ENCODE assay signal across 19 mouse cellular contexts in the genomic region with DNA sequence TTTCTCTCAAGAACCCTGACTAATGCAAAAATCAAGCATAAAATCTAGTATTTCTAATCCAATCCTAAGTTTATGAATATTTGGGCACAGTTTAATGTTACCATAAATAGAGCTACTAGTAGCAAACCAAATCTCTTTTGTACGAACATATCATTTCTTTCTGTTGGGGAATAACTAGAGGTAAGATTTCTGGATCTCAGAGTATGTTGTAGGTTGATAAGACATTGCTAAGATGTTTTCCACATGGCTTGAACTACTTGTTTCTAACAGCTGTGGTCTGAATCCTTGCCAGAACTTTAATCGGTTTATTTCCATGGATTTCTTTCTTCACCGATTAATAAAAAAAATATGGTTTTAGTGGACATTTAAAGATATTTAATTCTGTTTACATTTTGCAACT.
DNase-seq lines count a peak whose midpoint lies in the region; ATAC-seq and TF ChIP-seq lines count a peak whose summit lies in the region.
"Had no signal": no experiment of that assay in that cellular context is flagged by ENCODE, and none has a peak within 500 bp of the region (broad histone marks: within the 10 kb centered on the region; RNA-seq: fewer than 3 reads in every experiment).

No protein-coding gene starts in this region.

- no peaks in the 10 kb centered on the region for H3K36me3 ChIP-seq in limb, embryonic 14.5 days (ENCODE audit: control insufficient read depth, insufficient read depth, low read length)
- H3K36me3 ChIP-seq in limb, embryonic 10.5 days, result no peaks in the 10 kb centered on the region
- no peaks in the 10 kb centered on the region for H3K36me3 ChIP-seq in midbrain, postnatal 0 days (ENCODE audit: insufficient read depth, low read length)
- no peaks in the 10 kb centered on the region for H3K36me3 ChIP-seq in midbrain, embryonic 13.5 days
- H3K36me3 ChIP-seq: embryonic facial prominence, embryonic 13.5 days; forebrain, embryonic 15.5 days had no signal

- peak; percentile 11 for DNase-seq in limb, embryonic 14.5 days (ENCODE audit: low spot score)
- DNase-seq in limb, embryonic 10.5 days (ENCODE audit: low spot score), result no peak
- DNase-seq in midbrain, postnatal 0 days (ENCODE audit: low spot score), result peak; percentile 2
- DNase-seq in kidney, postnatal 36 days, result no peak
- DNase-seq: adrenal gland, adult 8-10 months; adrenal gland, postnatal 14 days; adrenal gland, postnatal 36 days; cerebellum, adult 11-12 months; cerebellum, adult 2 months; cerebellum, adult 9-10 months; cerebellum, postnatal 10 days; cerebellum, postnatal 25 days; forebrain, postnatal 0 days had no signal

- no peak overlapping the region for H3K4me2 ChIP-seq in limb, embryonic 14.5 days (replicated peaks; ENCODE audit: low read depth, low read length, severe bottlenecking)
- H3K4me2 ChIP-seq in midbrain, postnatal 0 days (ENCODE audit: low read depth, low read length, poor library complexity, severe bottlenecking), result no peak overlapping the region
- no peak overlapping the region for H3K4me2 ChIP-seq in midbrain, embryonic 13.5 days (replicated peaks)
- H3K4me2 ChIP-seq: embryonic facial prominence, embryonic 13.5 days; forebrain, embryonic 13.5 days; forebrain, embryonic 15.5 days had no signal

- H3K9ac ChIP-seq in limb, embryonic 14.5 days (ENCODE audit: low read depth, low read length, severe bottlenecking), result no peak overlapping the region
- H3K9ac ChIP-seq in midbrain, postnatal 0 days (replicated peaks; ENCODE audit: low read length, poor library complexity, severe bottlenecking), result no peak overlapping the region
- H3K9ac ChIP-seq in midbrain, embryonic 13.5 days (replicated peaks), result no peak overlapping the region
- H3K9ac ChIP-seq: embryonic facial prominence, embryonic 13.5 days; forebrain, embryonic 13.5 days; forebrain, embryonic 15.5 days; forebrain, postnatal 0 days had no signal

- no peak overlapping the region for H3K27ac ChIP-seq in limb, embryonic 14.5 days (replicated peaks; ENCODE audit: low read depth, low read length)
- H3K27ac ChIP-seq in limb, embryonic 10.5 days, result no peak overlapping the region
- H3K27ac ChIP-seq in midbrain, postnatal 0 days (ENCODE audit: low read depth, low read length), result no peak overlapping the region
- H3K27ac ChIP-seq in midbrain, embryonic 13.5 days, result no peak overlapping the region
- H3K27ac ChIP-seq: embryonic facial prominence, embryonic 13.5 days; forebrain, embryonic 13.5 days; forebrain, embryonic 15.5 days had no signal

- TF ChIP-seq CTCF in midbrain, postnatal 0 days (IDR thresholded peaks at IDR 0.05), result no peak

- H3K4me3 ChIP-seq in limb, embryonic 14.5 days (replicated peaks; ENCODE audit: low read length), result no peak overlapping the region
- H3K4me3 ChIP-seq in limb, embryonic 10.5 days, result no peak overlapping the region
- H3K4me3 ChIP-seq in midbrain, postnatal 0 days (ENCODE audit: low read depth, low read length), result no peak overlapping the region
- H3K4me3 ChIP-seq in midbrain, embryonic 13.5 days (replicated peaks), result no peak overlapping the region
- H3K4me3 ChIP-seq: embryonic facial prominence, embryonic 13.5 days; forebrain, embryonic 13.5 days; forebrain, embryonic 15.5 days had no signal

- no peaks in the 10 kb centered on the region for H3K9me3 ChIP-seq in limb, embryonic 14.5 days (ENCODE audit: control insufficient read depth, low read length)
- no peaks in the 10 kb centered on the region for H3K9me3 ChIP-seq in limb, embryonic 10.5 days (replicated peaks)
- no peaks in the 10 kb centered on the region for H3K9me3 ChIP-seq in midbrain, postnatal 0 days (ENCODE audit: low read length)
- H3K9me3 ChIP-seq in midbrain, embryonic 13.5 days, result no peaks in the 10 kb centered on the region
- H3K9me3 ChIP-seq: embryonic facial prominence, embryonic 13.5 days; forebrain, embryonic 13.5 days; forebrain, embryonic 15.5 days had no signal

- no peak for ATAC-seq in limb, embryonic 14.5 days (ENCODE audit: low FRiP score, low read depth)
- no peak for ATAC-seq in midbrain, postnatal 0 days (ENCODE audit: low FRiP score)
- ATAC-seq in midbrain, embryonic 13.5 days, result no peak
- ATAC-seq: activated CD4-positive, CD25-positive, alpha-beta regulatory T cell, adult 4 months; forebrain, embryonic 13.5 days; forebrain, embryonic 15.5 days; forebrain, postnatal 0 days; Patski had no signal

- no peak for TF ChIP-seq POLR2A in limb, embryonic 14.5 days (IDR thresholded peaks at IDR 0.05; ENCODE audit: borderline replicate concordance, extremely low read depth, insufficient read depth, insufficient read length)

- H3K27me3 ChIP-seq in limb, embryonic 14.5 days (ENCODE audit: control insufficient read depth, insufficient read depth, low read length), result no peaks in the 10 kb centered on the region
- H3K27me3 ChIP-seq in limb, embryonic 10.5 days (ENCODE audit: low read depth, poor library complexity, severe bottlenecking), result no peaks in the 10 kb centered on the region
- H3K27me3 ChIP-seq in midbrain, postnatal 0 days (ENCODE audit: insufficient read depth, low read length), result no peaks in the 10 kb centered on the region
- no peaks in the 10 kb centered on the region for H3K27me3 ChIP-seq in midbrain, embryonic 13.5 days
- H3K27me3 ChIP-seq: embryonic facial prominence, embryonic 13.5 days; forebrain, embryonic 13.5 days; forebrain, embryonic 15.5 days; Patski had no signal

- 67% methylated on average over 3 of the region's 3 CpGs for WGBS in limb, embryonic 14.5 days
- 92% methylated on average over 3 of the region's 3 CpGs for WGBS in limb, embryonic 10.5 days
- WGBS in midbrain, postnatal 0 days, result 75% methylated on average over 3 of the region's 3 CpGs
- WGBS in midbrain, embryonic 13.5 days, result 92% methylated on average over 3 of the region's 3 CpGs

- no peaks in the 10 kb centered on the region for H3K4me1 ChIP-seq in limb, embryonic 14.5 days (ENCODE audit: control insufficient read depth, insufficient read depth, low read length)
- H3K4me1 ChIP-seq in limb, embryonic 10.5 days, result no peaks in the 10 kb centered on the region
- H3K4me1 ChIP-seq in midbrain, postnatal 0 days (ENCODE audit: insufficient read depth, low read length), result no peaks in the 10 kb centered on the region
- no peaks in the 10 kb centered on the region for H3K4me1 ChIP-seq in midbrain, embryonic 13.5 days (replicated peaks)
- H3K4me1 ChIP-seq: embryonic facial prominence, embryonic 13.5 days; forebrain, embryonic 13.5 days; forebrain, embryonic 15.5 days had no signal

Comparison
In these comparisons a context has a peak if more than half of its experiments do, and no peak if none do; other contexts are left out.
1. DNase-seq: peak in limb, embryonic 14.5 days (single experiment) and midbrain, postnatal 0 days (single experiment); none in limb, embryonic 10.5 days (single experiment) and kidney, postnatal 36 days (0 of 2).